Mouse (Mus musculus): Measurements from ENCODE around the gene Parm1. TPM values are rescaled to one million over a fixed set of nuclear protein-coding genes. Genes with fewer than 3 reads are reported as not detected.

The Parm1 gene
- polyA plus RNA-seq (2015; fragmentation: Nextera tagmentation; extraction: Ambion mirVana): 27.1 and 29.7 TPM in 2 replicates

DNA sequence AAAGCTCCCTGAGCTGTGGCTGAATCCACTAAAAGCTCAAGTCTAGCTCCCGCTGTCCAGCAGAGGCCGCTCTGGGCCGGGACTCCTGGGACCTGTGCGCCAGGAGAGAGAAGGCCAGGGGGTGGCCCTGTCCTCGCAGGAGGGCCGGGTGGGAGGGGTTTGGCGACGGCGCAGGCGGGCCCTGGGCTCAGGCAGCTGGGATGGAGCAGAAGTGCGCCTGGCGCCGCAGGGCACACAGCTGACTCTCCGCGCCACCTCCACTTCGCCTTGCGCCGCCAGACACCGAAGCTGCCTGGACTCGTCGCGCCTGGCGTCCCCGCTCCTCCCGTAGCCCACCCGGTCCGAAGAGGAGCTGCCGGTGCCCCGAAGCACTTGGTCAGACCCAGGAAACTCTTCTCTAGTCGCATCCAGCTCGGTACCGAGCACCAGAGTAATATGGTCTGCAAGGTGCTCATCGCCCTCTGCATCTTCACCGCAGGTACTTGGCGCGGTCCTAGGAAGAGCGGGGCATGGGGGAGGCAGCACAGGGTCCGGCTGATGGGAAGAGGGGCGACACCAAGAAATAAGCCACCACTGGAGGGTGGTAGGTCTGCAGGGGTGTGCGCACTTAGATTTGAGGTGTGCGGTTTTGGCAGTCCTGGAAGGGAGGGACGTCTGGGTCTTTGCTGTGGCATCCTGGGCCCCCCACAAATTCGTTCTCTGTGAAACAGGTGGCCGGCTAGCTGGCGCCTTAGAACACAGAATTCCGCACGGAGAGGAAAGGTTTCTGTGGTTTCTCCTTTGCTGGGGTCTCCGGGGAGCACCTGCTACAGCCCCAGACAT lies at the start of gene Parm1:
Parm1 (plus strand) TSS at position 136 of the 822 bp plus-strand sequence.
- peak within 1 kb of the TSS; percentile 76 for H3K27ac ChIP-seq
- H3K4me3 ChIP-seq: peak within 1 kb of the TSS; percentile 78
- no peaks in the 10 kb centered on the region for H3K27me3 ChIP-seq
- H3K9me3 ChIP-seq (replicated peaks): no peaks in the 10 kb centered on the region
- 1% methylated on average over 47 of the region's 48 CpGs for WGBS
- no peaks in the 10 kb centered on the region for H3K36me3 ChIP-seq
- H3K4me2 ChIP-seq: peak within 1 kb of the TSS; percentile 83
- peak within 1 kb of the TSS; percentile 75 for H3K9ac ChIP-seq
- ATAC-seq (replicated peaks; ENCODE audit: insufficient number of reproducible peaks, insufficient read depth, low FRiP score, low read depth): peak; percentile 96
- peaks cover 26% of the 10 kb centered on the region for H3K4me1 ChIP-seq (replicated peaks)

DNA sequence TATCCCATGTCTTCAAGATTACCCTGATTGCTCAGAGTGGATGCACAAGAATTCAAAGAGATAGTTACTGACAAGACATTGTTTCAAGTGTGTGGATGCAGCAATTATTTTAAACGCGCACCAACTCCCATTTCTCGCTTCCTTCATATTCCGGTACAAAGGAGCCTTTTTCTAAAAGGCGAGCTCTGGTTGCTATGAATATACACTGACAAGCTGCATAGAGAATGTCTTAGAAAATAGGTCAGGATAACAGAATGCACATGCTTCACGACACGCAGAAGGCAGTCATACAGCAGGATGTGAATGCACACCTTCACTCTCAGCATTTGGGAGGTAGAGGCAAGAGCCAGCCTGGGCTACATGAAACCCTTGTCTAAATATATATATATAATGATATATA lies 42.2 kb upstream of the Parm1 start:
- Histone ChIP-seq H3K27me3 (no peaks in the 10 kb centered on the region), H3K4me2 (no peak overlapping the region), H3K9ac (no peak overlapping the region), H3K36me3 (no peaks in the 10 kb centered on the region), H3K27ac (no peak overlapping the region), H3K4me1 (replicated peaks) (no peaks in the 10 kb centered on the region), H3K9me3 (replicated peaks) (no peaks in the 10 kb centered on the region), H3K4me3 (no peak overlapping the region)
- no peak for ATAC-seq (replicated peaks; ENCODE audit: insufficient number of reproducible peaks, insufficient read depth, low FRiP score, low read depth)
- 88% methylated on average over 7 of the region's 7 CpGs for WGBS

DNA sequence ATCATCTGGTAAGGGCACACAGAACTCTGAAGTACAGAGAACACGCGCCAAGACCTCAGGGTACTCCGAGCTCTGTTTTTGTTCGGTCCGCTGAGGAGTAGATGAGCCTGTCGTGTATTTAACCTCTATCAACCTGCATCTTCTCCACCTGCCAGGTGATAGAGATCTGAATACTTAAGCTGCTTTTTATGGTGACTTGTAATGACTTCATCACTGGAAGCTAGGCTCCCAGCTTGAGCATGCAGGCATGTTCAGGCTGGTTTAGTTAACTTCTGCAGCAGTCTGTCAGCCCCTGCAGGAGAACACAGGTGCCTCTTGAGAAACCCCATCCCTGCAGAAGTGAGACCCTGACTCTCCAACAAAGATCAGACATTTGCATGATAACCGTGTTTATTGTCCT lies 40.6 kb upstream of the Parm1 start:
- Histone ChIP-seq H3K4me3 (no peak overlapping the region), H3K9me3 (replicated peaks) (no peaks in the 10 kb centered on the region), H3K4me2 (no peak overlapping the region), H3K27ac (no peak overlapping the region), H3K27me3 (no peaks in the 10 kb centered on the region), H3K36me3 (no peaks in the 10 kb centered on the region), H3K9ac (no peak overlapping the region), H3K4me1 (replicated peaks) (no peaks in the 10 kb centered on the region)
- WGBS: 79% methylated on average over 7 of the region's 7 CpGs
- ATAC-seq (replicated peaks; ENCODE audit: insufficient number of reproducible peaks, insufficient read depth, low FRiP score, low read depth): no peak

DNA sequence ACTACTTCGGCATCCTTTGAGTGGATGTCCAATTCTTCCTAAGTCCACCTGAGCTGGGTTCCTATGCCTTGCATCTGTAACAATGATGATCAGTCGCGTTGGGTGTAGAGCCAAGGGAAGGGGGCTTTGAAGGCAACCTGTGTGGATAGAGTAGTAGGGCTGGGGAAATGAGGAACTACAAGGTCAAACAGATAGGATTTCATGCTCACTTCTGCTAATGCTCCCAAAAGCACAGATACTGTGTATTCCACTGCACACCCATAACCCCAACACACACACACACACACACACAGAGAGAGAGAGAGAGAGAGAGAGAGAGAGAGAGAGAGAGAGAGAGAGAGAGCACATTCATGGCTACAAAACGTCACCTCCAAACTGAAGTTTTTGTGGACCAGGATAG lies 38.7 kb upstream of the Parm1 start:
- Histone ChIP-seq H3K4me1 (replicated peaks) (no peaks in the 10 kb centered on the region), H3K36me3 (no peaks in the 10 kb centered on the region), H3K4me2 (no peak overlapping the region), H3K27me3 (no peaks in the 10 kb centered on the region), H3K4me3 (no peak overlapping the region), H3K9ac (no peak overlapping the region), H3K9me3 (replicated peaks) (no peaks in the 10 kb centered on the region), H3K27ac (no peak overlapping the region)
- WGBS: 85% methylated on average over 4 of the region's 4 CpGs
- ATAC-seq (replicated peaks; ENCODE audit: insufficient number of reproducible peaks, insufficient read depth, low FRiP score, low read depth): no peak

DNA sequence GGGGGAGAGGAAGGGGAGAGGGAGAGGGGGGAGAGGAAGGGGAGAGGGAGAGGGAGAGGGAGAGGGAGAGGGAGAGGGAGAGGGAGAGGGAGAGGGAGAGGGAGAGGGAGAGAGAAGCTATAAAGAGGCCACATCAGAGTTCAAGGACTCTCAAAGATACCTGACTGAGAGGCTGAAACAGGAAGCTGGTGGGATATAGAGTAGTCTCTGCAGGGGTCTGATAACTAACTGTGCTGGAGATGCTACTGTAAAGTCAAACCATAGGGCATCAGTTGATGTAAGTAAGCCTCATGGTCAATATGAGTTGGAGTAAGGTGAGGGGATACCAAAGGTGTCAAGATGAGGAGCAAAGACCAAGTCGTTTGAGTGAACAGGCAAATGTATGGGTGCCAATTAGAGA lies 37.3 kb upstream of the Parm1 start:
- no peak overlapping the region for H3K4me3 ChIP-seq
- H3K9me3 ChIP-seq (replicated peaks): no peaks in the 10 kb centered on the region
- no peak for ATAC-seq (replicated peaks; ENCODE audit: insufficient number of reproducible peaks, insufficient read depth, low FRiP score, low read depth)
- H3K9ac ChIP-seq: no peak overlapping the region
- H3K27me3 ChIP-seq: no peaks in the 10 kb centered on the region
- H3K4me2 ChIP-seq: no peak overlapping the region
- 73% methylated on average over 1 of the region's 1 CpGs for WGBS
- no peaks in the 10 kb centered on the region for H3K36me3 ChIP-seq
- H3K27ac ChIP-seq: no peak overlapping the region
- H3K4me1 ChIP-seq (replicated peaks): no peaks in the 10 kb centered on the region

DNA sequence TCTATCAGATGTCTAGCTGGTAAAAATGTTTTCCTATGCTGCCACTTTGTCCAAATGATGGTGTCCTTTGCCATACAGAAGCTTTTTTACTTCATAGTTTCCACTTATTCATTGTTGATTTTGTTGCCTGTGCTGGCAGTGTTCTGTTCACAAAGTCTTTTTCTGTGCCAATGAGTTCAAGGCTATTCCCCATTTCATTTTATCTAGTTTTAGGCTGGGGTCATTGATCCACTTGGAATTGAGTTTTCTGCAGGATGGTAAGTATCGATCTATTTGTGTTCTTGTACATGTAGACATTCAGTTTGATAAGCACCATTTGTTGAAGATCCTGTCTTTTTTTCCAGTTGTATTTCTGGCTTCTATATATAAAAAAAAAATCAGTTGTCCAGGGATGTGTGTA lies 33.1 kb upstream of the Parm1 start:
- WGBS: 81% methylated on average over 1 of the region's 1 CpGs
- Histone ChIP-seq H3K27me3 (no peaks in the 10 kb centered on the region), H3K4me3 (no peak overlapping the region), H3K9me3 (replicated peaks) (no peaks in the 10 kb centered on the region), H3K4me2 (no peak overlapping the region), H3K4me1 (replicated peaks) (no peaks in the 10 kb centered on the region), H3K9ac (no peak overlapping the region), H3K27ac (no peak overlapping the region), H3K36me3 (no peaks in the 10 kb centered on the region)
- ATAC-seq (replicated peaks; ENCODE audit: insufficient number of reproducible peaks, insufficient read depth, low FRiP score, low read depth): no peak

DNA sequence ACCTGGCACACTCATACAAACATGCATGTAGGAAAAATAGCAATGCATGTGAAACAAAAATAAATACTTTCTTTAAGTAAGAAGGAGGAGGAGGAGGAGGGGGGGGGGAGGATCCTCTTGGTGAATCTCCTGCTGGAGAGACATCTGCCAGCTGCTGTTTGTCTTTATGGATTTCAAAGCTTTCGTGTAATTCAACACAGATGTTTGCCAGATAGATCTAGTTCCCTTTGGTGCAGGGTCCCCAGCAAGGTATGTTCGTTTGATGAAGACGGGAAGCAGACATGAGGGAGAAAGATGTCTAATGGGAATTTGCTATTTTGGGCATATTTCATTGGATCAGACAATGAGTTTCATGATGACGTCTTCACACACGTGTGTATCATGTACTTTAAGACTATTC lies 23.0 kb upstream of the Parm1 start:
- no peaks in the 10 kb centered on the region for H3K4me1 ChIP-seq (replicated peaks)
- no peak overlapping the region for H3K4me2 ChIP-seq
- no peak for ATAC-seq (replicated peaks; ENCODE audit: insufficient number of reproducible peaks, insufficient read depth, low FRiP score, low read depth)
- H3K9me3 ChIP-seq (replicated peaks): no peaks in the 10 kb centered on the region
- H3K9ac ChIP-seq: no peak overlapping the region
- 52% methylated on average over 5 of the region's 5 CpGs for WGBS
- H3K36me3 ChIP-seq: no peaks in the 10 kb centered on the region
- H3K27ac ChIP-seq: no peak overlapping the region
- H3K27me3 ChIP-seq: no peaks in the 10 kb centered on the region
- H3K4me3 ChIP-seq: no peak overlapping the region

DNA sequence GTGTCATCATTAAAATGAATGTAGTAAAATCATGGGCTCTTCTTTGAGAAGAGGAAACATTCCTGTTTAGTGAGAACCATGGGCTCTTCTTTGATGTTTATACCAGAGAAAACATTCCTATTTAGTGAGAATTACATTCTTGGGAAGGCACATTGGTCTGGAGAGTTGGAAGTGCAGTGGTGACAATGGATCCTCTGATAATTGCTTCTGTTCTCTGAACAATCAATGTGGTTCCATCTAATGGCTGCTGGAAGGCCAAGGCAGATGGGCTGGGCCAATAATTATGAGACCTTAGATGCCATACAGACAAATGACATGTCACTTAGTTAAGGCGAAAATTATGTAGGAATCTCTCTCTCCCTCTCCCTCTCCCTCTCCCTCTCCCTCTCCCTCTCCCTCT lies 16.1 kb upstream of the Parm1 start:
- H3K27me3 ChIP-seq: no peaks in the 10 kb centered on the region
- no peak overlapping the region for H3K9ac ChIP-seq
- H3K4me3 ChIP-seq: no peak overlapping the region
- H3K27ac ChIP-seq: no peak overlapping the region
- ATAC-seq (replicated peaks; ENCODE audit: insufficient number of reproducible peaks, insufficient read depth, low FRiP score, low read depth): no peak
- H3K36me3 ChIP-seq: no peaks in the 10 kb centered on the region
- 59% methylated on average over 1 of the region's 1 CpGs for WGBS
- H3K4me2 ChIP-seq: no peak overlapping the region
- H3K9me3 ChIP-seq (replicated peaks): no peaks in the 10 kb centered on the region
- no peaks in the 10 kb centered on the region; the same call in 1 of the 2 replicates for H3K4me1 ChIP-seq (replicated peaks)

DNA sequence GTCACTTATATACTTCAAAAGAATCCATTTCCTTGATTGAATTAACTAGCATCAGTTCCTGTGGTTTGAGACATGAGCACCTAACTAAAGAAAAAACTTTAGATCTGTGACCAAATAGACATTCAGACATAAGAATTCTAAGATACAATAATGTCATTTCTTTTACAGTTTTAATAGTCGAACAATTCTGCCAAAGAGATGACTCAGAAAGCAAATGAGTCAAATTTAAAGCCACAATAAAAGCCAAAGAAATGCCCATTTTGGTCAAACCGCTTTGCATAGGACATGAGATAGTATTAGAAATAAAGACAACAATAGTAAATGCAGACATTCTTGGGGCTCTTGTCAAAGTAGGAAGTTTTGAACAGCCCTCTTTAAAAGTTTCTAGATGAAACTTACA lies 15.0 kb upstream of the Parm1 start:
- WGBS: 83% methylated on average over 2 of the region's 2 CpGs
- no peak overlapping the region for H3K4me3 ChIP-seq
- no peaks in the 10 kb centered on the region; the same call in 1 of the 2 replicates for H3K4me1 ChIP-seq (replicated peaks)
- no peaks in the 10 kb centered on the region for H3K27me3 ChIP-seq
- H3K9me3 ChIP-seq (replicated peaks): no peaks in the 10 kb centered on the region
- H3K9ac ChIP-seq: no peak overlapping the region
- ATAC-seq (replicated peaks; ENCODE audit: insufficient number of reproducible peaks, insufficient read depth, low FRiP score, low read depth): no peak
- no peak overlapping the region for H3K4me2 ChIP-seq
- no peaks in the 10 kb centered on the region for H3K36me3 ChIP-seq
- H3K27ac ChIP-seq: no peak overlapping the region

DNA sequence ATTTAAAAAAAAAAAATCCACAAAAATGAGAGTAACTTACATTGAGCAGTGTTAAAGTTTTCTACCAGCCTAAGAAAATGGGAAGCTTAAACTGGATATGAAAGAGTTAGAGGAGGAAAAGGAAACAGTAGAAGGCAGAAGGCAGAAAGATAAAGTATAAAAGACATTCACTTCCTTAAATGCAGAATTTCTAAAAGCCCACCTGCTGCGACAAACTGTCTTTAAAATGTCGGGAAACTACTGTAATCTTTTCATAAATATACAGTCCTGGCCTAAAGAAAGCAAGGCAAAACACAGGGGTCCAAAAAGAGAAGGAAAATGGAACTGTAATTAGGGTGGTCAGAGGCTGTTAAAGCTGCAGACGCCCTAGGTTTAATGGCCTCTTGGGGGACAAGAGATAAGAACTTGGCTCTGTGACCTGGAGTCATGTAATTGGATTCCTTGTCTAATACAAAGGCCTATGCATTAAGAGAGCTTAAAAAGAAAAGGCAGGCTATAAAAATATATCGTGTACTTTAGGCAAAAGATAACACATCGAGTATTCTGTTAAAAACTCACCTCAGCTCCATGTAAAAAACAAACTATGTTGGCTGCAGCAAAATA lies 13.0 kb upstream of the Parm1 start:
- no peak for ATAC-seq (replicated peaks; ENCODE audit: insufficient number of reproducible peaks, insufficient read depth, low FRiP score, low read depth)
- H3K27ac ChIP-seq: no peak overlapping the region
- H3K4me1 ChIP-seq (replicated peaks): no peaks in the 10 kb centered on the region; the same call in 1 of the 2 replicates
- no peaks in the 10 kb centered on the region for H3K9me3 ChIP-seq (replicated peaks)
- no peak overlapping the region for H3K4me2 ChIP-seq
- no peak overlapping the region for H3K4me3 ChIP-seq
- no peak overlapping the region for H3K9ac ChIP-seq
- no peaks in the 10 kb centered on the region for H3K36me3 ChIP-seq
- no peaks in the 10 kb centered on the region for H3K27me3 ChIP-seq
- WGBS: 26% methylated on average over 5 of the region's 5 CpGs

DNA sequence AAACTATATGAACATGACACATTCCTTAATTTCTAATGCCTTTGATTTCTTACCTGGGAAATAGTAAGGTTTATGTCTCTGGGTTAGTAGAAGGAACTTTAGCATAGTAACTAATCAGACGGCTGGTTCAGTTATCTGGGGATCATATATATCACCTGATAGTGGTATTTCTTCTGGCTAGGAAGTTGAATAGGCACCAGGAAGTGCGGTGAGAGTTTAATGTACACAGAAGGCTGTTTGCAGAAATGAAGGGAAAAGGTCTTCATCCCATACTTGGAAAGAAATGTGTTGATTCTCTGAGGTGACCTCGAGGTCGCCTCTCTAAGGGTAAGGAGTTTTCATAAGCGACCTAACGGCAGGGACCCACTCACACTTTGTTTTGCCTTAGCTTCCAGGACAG lies 338 bp upstream of the Parm1 start:
- no peak overlapping the region for H3K4me3 ChIP-seq
- no peak overlapping the region for H3K9ac ChIP-seq
- H3K27me3 ChIP-seq: no peaks in the 10 kb centered on the region
- H3K4me2 ChIP-seq: peak overlapping the region; percentile 83; the same call in 1 of the 2 replicates
- 15% methylated on average over 6 of the region's 6 CpGs for WGBS
- no peaks in the 10 kb centered on the region for H3K9me3 ChIP-seq (replicated peaks)
- no peaks in the 10 kb centered on the region for H3K36me3 ChIP-seq
- peaks cover 25% of the 10 kb centered on the region for H3K4me1 ChIP-seq (replicated peaks)
- no peak for ATAC-seq (replicated peaks; ENCODE audit: insufficient number of reproducible peaks, insufficient read depth, low FRiP score, low read depth)
- no peak overlapping the region for H3K27ac ChIP-seq

Measured in heart, embryonic 15.5 days (tissue).